Mouse (Mus musculus) intestine, postnatal 0 days (tissue): ENCODE measurements around the gene Islr2. TPM values are rescaled to one million over a fixed set of nuclear protein-coding genes. Genes with fewer than 3 reads are reported as not detected.
A peak's percentile ranks its signal among the peaks of the same experiment; 100 is the strongest.

Experiments
- ATAC-seq: fragments of 200-750 bp; cut with Nextera tagmentation; 2 replicates; pipeline ENCODE4 v1.8.0; 2017; ENCODE audit warnings: mild to moderate bottlenecking, moderate TSS enrichment, moderate library complexity
- H3K27ac ChIP-seq: fragments of 300-500 bp; sonication (generic); 2 replicates; pipeline ENCODE4 v1.5.1; 2014; ENCODE audit warnings: mild to moderate bottlenecking, low read depth, low read length, moderate library complexity
- H3K27me3 ChIP-seq: fragments of 300-500 bp; sonication (generic); replicated peaks from 2 replicates; pipeline ENCODE4 v1.6.1; 2014; ENCODE audit warnings: low read length, mixed read lengths; ENCODE audit not compliant: control insufficient read depth, insufficient read depth
- H3K36me3 ChIP-seq: fragments of 300-500 bp; sonication (generic); 2 replicates; pipeline ENCODE4 v1.6.1; 2014; ENCODE audit warnings: mild to moderate bottlenecking, moderate library complexity; ENCODE audit not compliant: control insufficient read depth, insufficient read depth
- H3K4me1 ChIP-seq: fragments of 300-500 bp; sonication (generic); replicated peaks from 2 replicates; pipeline ENCODE4 v1.6.1; 2014; ENCODE audit warnings: antibody characterized with exemption, low read length, mixed read lengths; ENCODE audit not compliant: control insufficient read depth, insufficient read depth
- H3K4me2 ChIP-seq: fragments of 300-500 bp; sonication (generic); replicated peaks from 2 replicates; pipeline ENCODE4 v1.6.1; 2014; ENCODE audit warnings: low read depth, mild to moderate bottlenecking, moderate library complexity
- H3K4me3 ChIP-seq: fragments of 300-500 bp; sonication (generic); 2 replicates; pipeline ENCODE4 v1.5.1; 2014; ENCODE audit warnings: low read depth, low read length
- H3K9ac ChIP-seq: fragments of 300-500 bp; sonication (generic); 2 replicates; pipeline ENCODE4 v1.6.1; 2014; ENCODE audit warnings: mild to moderate bottlenecking, low read depth, low read length
- H3K9me3 ChIP-seq: fragments of 300-500 bp; sonication (generic); 2 replicates; pipeline ENCODE4 v1.6.1; 2016; ENCODE audit warnings: mixed run types; ENCODE audit not compliant: control insufficient read depth
- CTCF ChIP-seq: sonication (generic); IDR thresholded peaks from 2 replicates; pipeline ENCODE4 v1.5.1; 2016; ENCODE audit warnings: low read depth, mild to moderate bottlenecking, control low read depth, antibody characterized with exemption, moderate library complexity
- WGBS: fragments of 180-500 bp; shearing (Covaris S2); extraction: QIAGEN DNeasy Blood & Tissue Kit; methylation state at CpG from one replicate; pipeline ENCODE4 v1.1.7; 2014; 5-methylcytosine and 5-hydroxymethylcytosine counted together
- polyA plus RNA-seq: library from polyadenylated mRNA; unstranded; fragments of >200 nt; fragmentation: Nextera tagmentation; extraction: Ambion mirVana; gene quantifications from 2 replicates; pipeline ENCODE4 v1.2.1, GENCODE M21; 2015

Islr2 gene
- polyA plus RNA-seq, 1 experiment from 2014 or later: 0.35 TPM

DNA sequence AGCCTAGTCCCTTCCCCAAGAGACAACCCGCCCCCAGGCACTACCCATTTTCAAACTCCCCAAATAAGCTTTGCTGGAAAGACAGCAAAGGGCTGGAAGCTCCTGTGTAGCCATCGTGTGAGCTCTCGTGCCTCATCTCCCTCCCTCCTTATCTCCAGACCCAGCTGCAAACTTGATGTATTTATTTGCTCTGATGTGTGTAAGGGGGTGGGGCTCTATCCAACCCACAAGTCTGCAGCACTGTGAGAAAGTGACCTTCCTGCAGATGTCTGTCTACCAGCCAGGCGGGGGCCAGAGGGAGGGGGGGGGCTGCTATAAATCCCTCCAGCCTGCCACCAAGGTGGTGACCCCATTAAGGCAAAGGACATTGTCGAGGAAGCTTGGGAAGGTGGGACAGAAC is 9.7 kb upstream of the Islr2 start:
- Histone ChIP-seq H3K4me1 (0 out of 2 replicates have a peak, but pooled peaks cover 2% of the 10 kb centered on the region), H3K4me2 (no peak overlapping the region), H3K9ac (no peak overlapping the region), H3K27ac (no peak overlapping the region), H3K36me3 (no peaks in the 10 kb centered on the region), H3K9me3 (no peaks in the 10 kb centered on the region), H3K4me3 (no peak overlapping the region), H3K27me3 (no peaks in the 10 kb centered on the region)
- no peak for ATAC-seq
- no peak for TF ChIP-seq CTCF
- 7% methylated on average over 5 of the region's 5 CpGs for WGBS

DNA sequence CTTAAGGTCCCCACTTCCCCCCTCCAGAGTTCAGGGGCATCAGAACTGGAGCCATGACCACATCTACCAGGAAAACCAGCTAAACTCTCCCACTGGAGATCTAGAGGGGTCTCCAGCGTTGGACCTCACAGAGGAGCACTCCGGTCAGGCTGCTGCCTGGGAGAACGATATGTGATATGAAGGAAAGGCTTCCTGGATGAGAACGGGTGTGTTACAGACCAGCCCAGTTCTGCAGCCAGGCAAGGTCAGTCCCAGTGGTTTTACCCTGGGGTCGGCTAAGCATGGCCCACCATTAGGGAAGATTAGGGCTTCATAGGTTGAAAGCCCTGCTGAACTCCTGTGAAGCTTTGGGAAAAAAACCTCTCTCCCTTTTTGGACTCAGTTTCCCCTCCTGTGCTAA is 9.3 kb upstream of the Islr2 start:
- ATAC-seq: no peak
- no peaks in the 10 kb centered on the region for H3K36me3 ChIP-seq
- no peak overlapping the region for H3K9ac ChIP-seq
- no peaks in the 10 kb centered on the region for H3K9me3 ChIP-seq
- no peak overlapping the region for H3K4me3 ChIP-seq
- TF ChIP-seq CTCF: no peak
- no peak overlapping the region for H3K4me2 ChIP-seq
- 46% methylated on average over 5 of the region's 5 CpGs for WGBS
- 0 out of 2 replicates have a peak, but pooled peaks cover 2% of the 10 kb centered on the region for H3K4me1 ChIP-seq
- H3K27me3 ChIP-seq: no peaks in the 10 kb centered on the region
- no peak overlapping the region for H3K27ac ChIP-seq

DNA sequence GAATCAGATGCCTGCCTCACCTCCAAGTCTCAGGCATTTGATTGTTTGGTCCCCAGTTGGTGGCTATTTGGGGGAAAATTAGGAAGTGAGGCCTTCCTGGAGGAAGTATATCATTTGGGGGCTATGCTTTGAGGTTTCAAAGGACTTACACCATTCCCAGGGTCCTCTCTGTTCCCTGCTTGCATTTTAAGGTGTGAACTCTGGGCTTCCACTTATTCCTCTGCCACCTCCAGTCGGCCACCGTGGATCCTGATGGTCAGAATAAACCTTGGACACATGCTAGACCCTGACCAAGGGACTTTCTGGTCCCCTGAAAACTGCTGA is 6.1 kb upstream of the Islr2 start:
- ATAC-seq: no peak
- Histone ChIP-seq H3K4me2 (no peak overlapping the region), H3K9me3 (no peaks in the 10 kb centered on the region), H3K27ac (no peak overlapping the region), H3K4me1 (0 out of 2 replicates have a peak, but pooled peaks cover 2% of the 10 kb centered on the region), H3K9ac (no peak overlapping the region), H3K36me3 (no peaks in the 10 kb centered on the region), H3K4me3 (no peak overlapping the region), H3K27me3 (no peaks in the 10 kb centered on the region)
- WGBS: 70% methylated on average over 2 of the region's 2 CpGs
- TF ChIP-seq CTCF: no peak

DNA sequence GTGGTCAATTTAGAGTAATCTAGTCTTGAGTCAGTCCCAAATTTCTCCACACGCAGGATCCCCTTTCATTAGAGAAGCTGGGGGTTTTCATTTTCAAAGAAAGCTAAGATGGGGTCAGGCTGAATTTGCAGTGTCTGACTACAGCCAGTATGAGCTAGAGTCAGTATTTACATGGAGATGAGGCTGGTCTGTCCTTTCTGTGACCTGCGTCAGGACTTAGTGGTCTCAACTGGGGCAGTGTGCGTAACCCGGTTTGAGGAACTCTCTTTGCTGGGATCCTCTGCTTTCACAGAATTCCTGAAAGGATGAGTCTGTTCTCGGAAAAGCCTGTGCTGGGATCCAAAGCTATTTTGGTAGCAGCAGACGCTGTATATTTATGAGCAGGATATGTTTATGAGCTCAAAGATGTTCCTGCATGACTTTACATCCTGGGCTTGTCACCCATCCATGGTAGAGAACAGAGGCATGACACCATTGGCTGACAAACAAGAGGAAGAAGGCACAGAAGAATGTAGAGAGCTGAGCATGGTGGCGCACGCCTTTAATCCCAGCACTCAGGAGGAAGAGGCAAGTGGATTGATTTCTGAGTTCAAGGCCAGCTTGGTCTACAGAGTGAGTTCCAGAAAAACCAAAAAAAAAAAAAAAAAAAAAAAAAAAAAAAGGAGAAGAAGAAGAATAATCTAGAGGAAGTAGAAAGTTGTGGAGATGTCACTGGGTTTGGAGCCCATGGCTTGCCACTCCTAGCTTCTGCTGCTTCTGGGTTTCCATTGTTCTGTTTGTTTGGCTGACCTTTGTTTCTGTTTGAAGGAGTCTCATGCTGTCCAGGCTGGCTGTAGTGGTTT is 5.6 kb upstream of the Islr2 start:
- no peaks in the 10 kb centered on the region for H3K9me3 ChIP-seq
- no peak overlapping the region for H3K4me2 ChIP-seq
- H3K9ac ChIP-seq: no peak overlapping the region
- H3K27me3 ChIP-seq: no peaks in the 10 kb centered on the region
- H3K4me3 ChIP-seq: no peak overlapping the region
- TF ChIP-seq CTCF: no peak
- H3K36me3 ChIP-seq: no peaks in the 10 kb centered on the region
- no peak overlapping the region for H3K27ac ChIP-seq
- H3K4me1 ChIP-seq: 0 out of 2 replicates have a peak, but pooled peaks cover 2% of the 10 kb centered on the region
- no peak for ATAC-seq
- WGBS: 63% methylated on average over 8 of the region's 8 CpGs

DNA sequence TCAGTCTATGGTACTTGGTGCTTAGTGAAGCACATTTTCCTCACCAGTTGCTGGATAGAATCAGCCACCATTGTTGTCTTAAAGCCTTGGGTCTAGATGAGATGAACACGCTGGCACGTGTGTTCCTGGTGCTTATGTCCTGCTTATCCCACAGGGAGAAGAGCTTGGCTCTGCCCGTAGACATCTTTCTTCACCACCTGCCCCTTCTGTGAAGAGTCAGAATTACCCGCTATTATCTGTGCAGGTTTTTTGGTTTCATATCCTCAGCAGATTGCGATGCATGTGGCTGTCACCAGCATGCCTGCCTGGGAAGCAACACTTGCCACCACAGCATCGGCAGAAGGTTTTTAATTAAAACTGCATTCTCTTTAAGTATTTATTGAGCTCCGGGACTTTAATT is 1.9 kb upstream of the Islr2 start:
- Histone ChIP-seq H3K4me2 (no peak overlapping the region), H3K9ac (no peak overlapping the region), H3K4me1 (0 out of 2 replicates have a peak, but pooled peaks cover 2% of the 10 kb centered on the region), H3K36me3 (no peaks in the 10 kb centered on the region), H3K27ac (no peak overlapping the region), H3K4me3 (no peak overlapping the region), H3K9me3 (no peaks in the 10 kb centered on the region), H3K27me3 (peaks cover 31% of the 10 kb centered on the region)
- TF ChIP-seq CTCF: no peak
- WGBS: 85% methylated on average over 7 of the region's 7 CpGs
- ATAC-seq: no peak

DNA sequence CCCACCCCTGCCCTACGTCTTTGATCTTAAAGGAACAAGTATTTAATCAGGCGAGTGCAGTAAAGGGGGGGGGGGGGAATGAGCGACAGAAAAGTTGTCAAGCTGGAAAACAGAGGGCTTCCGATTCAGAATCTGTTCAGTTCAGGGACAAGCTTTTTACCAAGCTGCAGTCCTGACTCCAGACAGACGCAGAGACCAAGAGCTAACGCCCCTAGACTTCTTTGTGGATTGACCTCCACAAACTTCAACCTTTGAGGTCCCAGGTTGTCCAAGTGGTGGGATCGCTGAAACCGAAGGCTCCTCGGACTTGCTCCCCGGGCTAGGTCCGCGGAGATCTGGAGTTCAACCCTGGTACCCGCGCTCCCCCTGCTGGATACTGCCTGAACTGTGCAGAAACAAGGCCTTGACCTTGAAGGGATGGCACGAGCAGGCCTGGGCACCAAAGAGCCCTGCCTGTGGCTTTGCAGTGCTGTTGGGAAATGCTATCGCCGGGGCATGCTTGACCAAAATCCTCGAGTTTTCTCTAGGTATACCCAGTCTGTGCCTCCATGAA is 405 bp upstream of the Islr2 start:
- Histone ChIP-seq H3K27ac (no peak overlapping the region), H3K4me3 (peak overlapping the region; percentile 44), H3K36me3 (no peaks in the 10 kb centered on the region), H3K9ac (0 out of 2 replicates have a peak overlapping the region, but pooled peaks have one; percentile 11), H3K4me2 (peak overlapping the region; percentile 68), H3K27me3 (peaks cover 46% of the 10 kb centered on the region), H3K9me3 (no peaks in the 10 kb centered on the region), H3K4me1 (no peaks in the 10 kb centered on the region)
- peak; percentile 97 for TF ChIP-seq CTCF
- WGBS: 4% methylated on average over 18 of the region's 18 CpGs
- peak; percentile 77 for ATAC-seq
